Mouse (Mus musculus): ENCODE results near the gene Vax2. TPM values are rescaled to one million over a fixed set of nuclear protein-coding genes. Genes with fewer than 3 reads are reported as not detected.

The Vax2 gene
- polyA plus RNA-seq, 1 experiment from 2014 or later = not detected

GRCm38 (mm10) chr6:83775638-83776293 is 64.7 kb downstream of the Vax2 start, which contains the start of gene Tex261:
Gene Tex261, minus strand, starts transcription at chr6:83775813.
- Histone ChIP-seq H3K36me3 (peaks cover 29% of the 10 kb centered on the region), H3K4me1 (peaks cover 11% of the 10 kb centered on the region), H3K27ac (peak within 1 kb of the TSS; percentile 95), H3K9me3 (no peaks in the 10 kb centered on the region), H3K27me3 (ENCODE audit: insufficient read depth, poor library complexity, severe bottlenecking) (no peaks in the 10 kb centered on the region), H3K4me3 (peak within 1 kb of the TSS; percentile 96)
- under 1% methylated on average over 45 of the region's 45 CpGs for WGBS
- DNase-seq (ENCODE audit: low spot score) = peak; percentile 93

- 84% methylated on average over 7 of the region's 7 CpGs for WGBS
These were observed 67.2 kb downstream of the Vax2 start for GRCm38 (mm10) chr6:83778306-83778705.

GRCm38 (mm10) chr6:83779026-83779425 is 68.0 kb downstream of the Vax2 start:
- no peaks in the 10 kb centered on the region for H3K9me3 ChIP-seq
- H3K4me1 ChIP-seq = peaks cover 10% of the 10 kb centered on the region
- DNase-seq (ENCODE audit: low spot score) = no peak
- H3K4me3 ChIP-seq = no peak overlapping the region
- no peaks in the 10 kb centered on the region for H3K36me3 ChIP-seq
- H3K27me3 ChIP-seq (ENCODE audit: insufficient read depth, poor library complexity, severe bottlenecking) = no peaks in the 10 kb centered on the region
- H3K27ac ChIP-seq = no peak overlapping the region
- WGBS = 6% methylated on average over 5 of the region's 5 CpGs

More at GRCm38 (mm10) chr6:83778306-83778705, 67.2 kb downstream of the Vax2 start:
- H3K9me3 ChIP-seq = no peaks in the 10 kb centered on the region
- H3K27me3 ChIP-seq (ENCODE audit: insufficient read depth, poor library complexity, severe bottlenecking) = no peaks in the 10 kb centered on the region
- H3K36me3 ChIP-seq = peaks cover 3% of the 10 kb centered on the region
- peaks cover 11% of the 10 kb centered on the region for H3K4me1 ChIP-seq
- H3K4me3 ChIP-seq = no peak overlapping the region
- no peak overlapping the region for H3K27ac ChIP-seq
- no peak for DNase-seq (ENCODE audit: low spot score)

- DNase-seq (ENCODE audit: low spot score) = no peak
- H3K4me1 ChIP-seq = peaks cover 8% of the 10 kb centered on the region
- no peak overlapping the region for H3K27ac ChIP-seq
- H3K36me3 ChIP-seq = no peaks in the 10 kb centered on the region
- H3K9me3 ChIP-seq = no peaks in the 10 kb centered on the region
- peaks cover 9% of the 10 kb centered on the region; the same call in 1 of the 2 replicates for H3K27me3 ChIP-seq (ENCODE audit: insufficient read depth, poor library complexity, severe bottlenecking)
- WGBS = 70% methylated on average over 3 of the region's 3 CpGs
- no peak overlapping the region for H3K4me3 ChIP-seq
These were observed 75.4 kb downstream of the Vax2 start for GRCm38 (mm10) chr6:83786426-83786825.

Other genes starting within 250 kb of the Vax2 start
- 56.5 and 59.1 TPM in 2 replicates for gene Dguok, start 204.3 kb upstream of the Vax2 start, polyA plus RNA-seq (2016; fragmentation: Nextera tagmentation; extraction: Ambion mirVana)
- 1.7 and 7.0 TPM in 2 replicates for gene Actg2, start 175.0 kb upstream of the Vax2 start, polyA plus RNA-seq (2016; fragmentation: Nextera tagmentation; extraction: Ambion mirVana)
- 23.3 and 23.5 TPM in 2 replicates for gene Stambp, start 138.5 kb upstream of the Vax2 start, polyA plus RNA-seq (2016; fragmentation: Nextera tagmentation; extraction: Ambion mirVana)
- not detected in 2 replicates for gene Clec4f, start 55.1 kb upstream of the Vax2 start, polyA plus RNA-seq (2016; fragmentation: Nextera tagmentation; extraction: Ambion mirVana)
- not detected in 2 replicates for gene Cd207, start 33.4 kb upstream of the Vax2 start, polyA plus RNA-seq (2016; fragmentation: Nextera tagmentation; extraction: Ambion mirVana)
- gene Atp6v1b1, start 31.7 kb downstream of the Vax2 start, polyA plus RNA-seq (2016; fragmentation: Nextera tagmentation; extraction: Ambion mirVana) = not detected in 2 replicates
- gene Ankrd53, start 51.4 kb downstream of the Vax2 start, polyA plus RNA-seq (2016; fragmentation: Nextera tagmentation; extraction: Ambion mirVana) = 0.09 and 0.10 TPM in 2 replicates
- 82.4 and 88.7 TPM in 2 replicates for gene Tex261, start 64.5 kb downstream of the Vax2 start, polyA plus RNA-seq (2016; fragmentation: Nextera tagmentation; extraction: Ambion mirVana)
- gene Nagk, start 83.7 kb downstream of the Vax2 start, polyA plus RNA-seq (2016; fragmentation: Nextera tagmentation; extraction: Ambion mirVana) = 44.1 and 49.4 TPM in 2 replicates
- gene Paip2b, start 120.5 kb downstream of the Vax2 start, polyA plus RNA-seq (2016; fragmentation: Nextera tagmentation; extraction: Ambion mirVana) = 13.9 and 20.3 TPM in 2 replicates
- 44.7 and 51.8 TPM in 2 replicates for gene Zfp638, start 155.8 kb downstream of the Vax2 start, polyA plus RNA-seq (2016; fragmentation: Nextera tagmentation; extraction: Ambion mirVana)

Data from heart, embryonic 10.5 days (tissue).